Mouse (Mus musculus) liver, embryonic 14.5 days (tissue): Measurements from ENCODE around the gene Olfr56.

ENCODE experiments used
- CTCF ChIP-seq: IDR thresholded peaks from 2 replicates; pipeline ENCODE4 v1.5.1; 2016; ENCODE audit warnings: antibody characterized with exemption, low read depth, control low read depth
- EP300 ChIP-seq: IDR thresholded peaks from 2 replicates; pipeline ENCODE4 v1.6.1; 2016; ENCODE audit warnings: antibody characterized with exemption, low read depth

DNA sequence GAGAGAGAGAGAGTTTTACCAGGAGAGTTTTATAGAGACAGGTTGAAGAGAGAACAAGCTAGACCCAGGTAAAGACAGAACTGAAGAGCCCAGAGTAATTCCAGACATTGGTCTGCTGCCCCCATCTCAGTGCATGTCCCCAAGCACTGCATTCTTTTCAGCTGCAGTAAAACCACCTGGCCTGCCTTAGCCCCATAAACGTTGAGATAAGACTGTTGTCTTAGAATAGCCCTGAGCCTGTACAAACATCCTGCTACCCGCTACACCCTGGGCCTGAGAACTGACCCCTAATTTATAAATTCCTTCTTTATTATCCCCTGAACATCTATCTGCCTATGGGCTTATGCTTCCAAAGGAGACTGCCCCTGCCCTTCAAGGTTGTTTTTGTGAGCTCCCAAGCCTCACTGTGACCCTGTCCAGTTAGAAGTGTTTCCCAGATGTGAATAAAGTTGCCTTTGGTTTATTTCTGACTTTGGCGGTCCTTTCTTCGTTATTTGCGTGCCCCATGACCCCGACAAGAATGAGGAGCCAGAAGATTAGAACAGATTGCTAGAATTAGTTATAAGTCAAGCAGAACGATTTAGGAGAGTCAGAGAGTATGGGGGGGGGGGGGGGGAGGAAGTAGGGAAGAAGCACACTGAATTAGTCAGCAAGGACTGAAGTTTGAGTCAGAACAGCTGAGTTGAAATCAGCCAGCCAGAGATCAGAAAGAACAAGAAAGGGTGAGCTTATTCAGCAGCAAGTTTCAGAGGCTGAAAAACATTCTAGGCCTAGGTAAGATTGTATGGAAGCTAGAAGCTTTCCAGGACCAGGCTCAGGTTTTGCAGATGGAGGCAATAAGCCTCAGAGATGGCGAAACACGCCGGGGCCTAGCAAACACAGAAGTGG lies 129.2 kb downstream of the Olfr56 start:
- TF ChIP-seq CTCF = no peak
- TF ChIP-seq EP300 = no peak
